Mouse (Mus musculus): ENCODE measurements around the gene Gm17402. TPM values are rescaled to one million over a fixed set of nuclear protein-coding genes. Genes with fewer than 3 reads are reported as not detected.

The Gm17402 gene
- polyA plus RNA-seq (2021): not detected

- ATAC-seq (no peak), DNase-seq (ENCODE audit: low read depth, low spot score) (no peak)
- in situ Hi-C loops (cut with MboI; ENCODE audit: low pct_unique_long_range_greater_than_20kb): no loop called here
- CTCF ChIA-PET: interaction anchor here (0.9 to 1.3 kb wide), 2 partner anchors 14 to 55 kb away, joined by 3 read pairs; partner anchors contain the start of gene Gfm1
- POLR2A ChIA-PET: interaction anchor here (1.5 kb wide), 1 partner anchor 55 kb away, joined by 5 read pairs; the partner anchor contains the start of gene Gfm1
- peaks cover 24% of the 10 kb centered on the region for H3K27me3 ChIP-seq
- TF ChIP-seq CTCF (IDR thresholded peaks at IDR 0.05): no peak
Measured at GRCm38 (mm10) chr3:67375063-67375462, at the start of gene Gm17402. Gene Gm17402 (minus strand): TSS chr3:67375163.

GRCm38 (mm10) chr3:67378215-67378614, 3.3 kb upstream of the Gm17402 start:
- TF ChIP-seq CTCF (IDR thresholded peaks at IDR 0.05): no peak
- CTCF ChIA-PET: interaction anchor here (1.5 to 1.8 kb wide), 2 partner anchors 25 to 34 kb away, joined by 3 to 4 read pairs; no protein-coding TSS in a partner anchor
- DNase-seq (ENCODE audit: low read depth, low spot score) (no peak), ATAC-seq (no peak)
- POLR2A ChIA-PET: no interaction called here
- in situ Hi-C loops (cut with MboI; ENCODE audit: low pct_unique_long_range_greater_than_20kb): no loop called here
- peaks cover 5% of the 10 kb centered on the region for H3K27me3 ChIP-seq

- ChIA-PET POLR2A (interaction anchor here (0.7 to 1.5 kb wide), 2 partner anchors 55 to 90 kb away, joined by 5 to 6 read pairs; partner anchors contain the start of gene Gfm1), CTCF (no interaction called here)
- peak; percentile 18 for ATAC-seq
- DNase-seq (ENCODE audit: low read depth, low spot score): no peak
- in situ Hi-C loops (cut with MboI; ENCODE audit: low pct_unique_long_range_greater_than_20kb): no loop called here
- H3K27me3 ChIP-seq: peaks cover 31% of the 10 kb centered on the region
- no peak for TF ChIP-seq CTCF (IDR thresholded peaks at IDR 0.05)
Measured at GRCm38 (mm10) chr3:67374360-67374778, 594 bp downstream of the Gm17402 start.

- ChIA-PET POLR2A (interaction anchor here (0.7 to 1.5 kb wide), 4 partner anchors 56 to 799 kb away, joined by 3 to 6 read pairs (median 4); partner anchors contain the start of gene Gfm1), CTCF (no interaction called here)
- peak; percentile 83 for DNase-seq (ENCODE audit: low read depth, low spot score)
- TF ChIP-seq CTCF (IDR thresholded peaks at IDR 0.05): no peak
- H3K27me3 ChIP-seq: peaks cover 35% of the 10 kb centered on the region
- ATAC-seq: peak; percentile 92
- in situ Hi-C loops (cut with MboI; ENCODE audit: low pct_unique_long_range_greater_than_20kb): no loop called here
Measured at GRCm38 (mm10) chr3:67373872-67374271, 1.1 kb downstream of the Gm17402 start, which contains the start of gene Mlf1. Gene Mlf1 (plus strand): TSS chr3:67374097.

GRCm38 (mm10) chr3:67372781-67373180, 2.2 kb downstream of the Gm17402 start:
- DNase-seq (ENCODE audit: low read depth, low spot score) (no peak), ATAC-seq (no peak)
- peaks cover 35% of the 10 kb centered on the region for H3K27me3 ChIP-seq
- in situ Hi-C loops (cut with MboI; ENCODE audit: low pct_unique_long_range_greater_than_20kb): no loop called here
- ChIA-PET CTCF (interaction anchor here (1.2 kb wide), 1 partner anchor 10 kb away, joined by 4 read pairs; no protein-coding TSS in a partner anchor), POLR2A (no interaction called here)
- no peak for TF ChIP-seq CTCF (IDR thresholded peaks at IDR 0.05)

- TF ChIP-seq CTCF (IDR thresholded peaks at IDR 0.05): no peak
- in situ Hi-C loops (cut with MboI; ENCODE audit: low pct_unique_long_range_greater_than_20kb): no loop called here
- ChIA-PET CTCF (interaction anchor here (1.2 kb wide), 1 partner anchor 9 kb away, joined by 4 read pairs; no protein-coding TSS in a partner anchor), POLR2A (no interaction called here)
- peaks cover 35% of the 10 kb centered on the region for H3K27me3 ChIP-seq
- DNase-seq (ENCODE audit: low read depth, low spot score) (no peak), ATAC-seq (no peak)
Measured at GRCm38 (mm10) chr3:67372194-67372593, 2.8 kb downstream of the Gm17402 start.

- POLR2A ChIA-PET: no interaction called here
- in situ Hi-C loops (cut with MboI; ENCODE audit: low pct_unique_long_range_greater_than_20kb): no loop called here
- no peak for ATAC-seq
- CTCF ChIA-PET: interaction anchor here (0.9 to 10.7 kb wide), 3 partner anchors 10 to 60 kb away, joined by 3 to 56 read pairs (median 3); partner anchors contain the start of gene Gfm1
- peak; percentile 41 for TF ChIP-seq CTCF (IDR thresholded peaks at IDR 0.05)
- peaks cover 40% of the 10 kb centered on the region for H3K27me3 ChIP-seq
- no peak for DNase-seq (ENCODE audit: low read depth, low spot score)
Measured at GRCm38 (mm10) chr3:67369407-67370079, 5.4 kb downstream of the Gm17402 start.

- no peak for DNase-seq (ENCODE audit: low read depth, low spot score)
- in situ Hi-C loops (cut with MboI; ENCODE audit: low pct_unique_long_range_greater_than_20kb): no loop called here
- H3K27me3 ChIP-seq: peaks cover 40% of the 10 kb centered on the region
- POLR2A ChIA-PET: no interaction called here
- CTCF ChIA-PET: interaction anchor here (1.5 to 10.7 kb wide), 2 partner anchors 14 to 62 kb away, joined by 4 to 56 read pairs; partner anchors contain the start of gene Gfm1
- ATAC-seq: no peak
- TF ChIP-seq CTCF (IDR thresholded peaks at IDR 0.05): no peak
Measured at GRCm38 (mm10) chr3:67367481-67367880, 7.5 kb downstream of the Gm17402 start.

- ChIA-PET CTCF (interaction anchor here (1.5 to 10.7 kb wide), 2 partner anchors 13 to 64 kb away, joined by 4 to 56 read pairs; partner anchors contain the start of gene Gfm1), POLR2A (no interaction called here)
- in situ Hi-C loops (cut with MboI; ENCODE audit: low pct_unique_long_range_greater_than_20kb): no loop called here
- TF ChIP-seq CTCF (IDR thresholded peaks at IDR 0.05): no peak
- H3K27me3 ChIP-seq: peaks cover 31% of the 10 kb centered on the region
- DNase-seq (ENCODE audit: low read depth, low spot score): no peak
- no peak for ATAC-seq
Measured at GRCm38 (mm10) chr3:67366087-67366892, 8.7 kb downstream of the Gm17402 start.

- ChIA-PET POLR2A (interaction anchor here (0.8 kb wide), 1 partner anchor 956 kb away, joined by 4 read pairs; no protein-coding TSS in a partner anchor), CTCF (interaction anchor here (1.1 to 4.9 kb wide), 2 partner anchors 9 to 11 kb away, joined by 4 to 21 read pairs; no protein-coding TSS in a partner anchor)
- no peak for TF ChIP-seq CTCF (IDR thresholded peaks at IDR 0.05)
- ATAC-seq (no peak), DNase-seq (ENCODE audit: low read depth, low spot score) (no peak)
- no peaks in the 10 kb centered on the region for H3K27me3 ChIP-seq
- in situ Hi-C loops (cut with MboI; ENCODE audit: low pct_unique_long_range_greater_than_20kb): loop anchor here (10.0 kb wide), 1 partner anchor 686 kb away; no protein-coding TSS in a partner anchor
Measured at GRCm38 (mm10) chr3:67358376-67358775, 16.6 kb downstream of the Gm17402 start.
